Mouse (Mus musculus): Measurements from ENCODE around the gene Zc3hc1.

GRCm38 (mm10) chr6:30375791-30376190, 15.0 kb downstream of the Zc3hc1 start:
- TF ChIP-seq MAFK (IDR thresholded peaks at IDR 0.05; ENCODE audit: insufficient read depth, low read depth, low read length) (no peak), CHD2 (IDR thresholded peaks at IDR 0.05; ENCODE audit: low read depth, low read length) (no peak)

Data from ES-E14 (cell line).